Mouse (Mus musculus) cortical plate, adult 2 months (tissue): Measurements from ENCODE around the gene Kcnn1. TPM values are rescaled to one million over a fixed set of nuclear protein-coding genes. Genes with fewer than 3 reads are reported as not detected.

Experiments used
- H3K27ac ChIP-seq: fragments of 200-500 bp; 2 replicates; pipeline ENCODE4 v1.5.1; 2012; ENCODE audit warnings: low read length, control low read depth, inconsistent platforms; ENCODE audit not compliant: insufficient read depth
- H3K4me1 ChIP-seq: fragments of 200-500 bp; 2 replicates; pipeline ENCODE4 v1.6.1; 2011; ENCODE audit warnings: low read length; ENCODE audit not compliant: control insufficient read depth, insufficient read depth
- H3K4me3 ChIP-seq: fragments of 200-500 bp; 2 replicates; pipeline ENCODE4 v1.5.1; 2011; ENCODE audit warnings: mild to moderate bottlenecking, low read length, control low read depth; ENCODE audit not compliant: insufficient read depth
- CTCF ChIP-seq: fragments of 200-500 bp; IDR thresholded peaks from 2 replicates; pipeline ENCODE4 v1.5.1; 2011; ENCODE audit warnings: mild to moderate bottlenecking, control low read depth, low read length; ENCODE audit not compliant: insufficient read depth; ENCODE audit errors: extremely low read depth
- POLR2A ChIP-seq: fragments of 200-500 bp; IDR thresholded peaks from 2 replicates; pipeline ENCODE4 v1.6.1; 2011; ENCODE audit warnings: mild to moderate bottlenecking, low read length, control low read depth; ENCODE audit not compliant: insufficient read depth; ENCODE audit errors: extremely low read depth
- polyA plus RNA-seq: library from polyadenylated mRNA; depleted of rRNA; stranded (reverse); fragments of >200 nt; gene quantifications from 2 replicates; pipeline ENCODE4 v1.2.3, GENCODE M21; 2012; rRNA removed

Gene Kcnn1
- polyA plus RNA-seq: 30.2 and 36.0 TPM in 2 replicates

DNA sequence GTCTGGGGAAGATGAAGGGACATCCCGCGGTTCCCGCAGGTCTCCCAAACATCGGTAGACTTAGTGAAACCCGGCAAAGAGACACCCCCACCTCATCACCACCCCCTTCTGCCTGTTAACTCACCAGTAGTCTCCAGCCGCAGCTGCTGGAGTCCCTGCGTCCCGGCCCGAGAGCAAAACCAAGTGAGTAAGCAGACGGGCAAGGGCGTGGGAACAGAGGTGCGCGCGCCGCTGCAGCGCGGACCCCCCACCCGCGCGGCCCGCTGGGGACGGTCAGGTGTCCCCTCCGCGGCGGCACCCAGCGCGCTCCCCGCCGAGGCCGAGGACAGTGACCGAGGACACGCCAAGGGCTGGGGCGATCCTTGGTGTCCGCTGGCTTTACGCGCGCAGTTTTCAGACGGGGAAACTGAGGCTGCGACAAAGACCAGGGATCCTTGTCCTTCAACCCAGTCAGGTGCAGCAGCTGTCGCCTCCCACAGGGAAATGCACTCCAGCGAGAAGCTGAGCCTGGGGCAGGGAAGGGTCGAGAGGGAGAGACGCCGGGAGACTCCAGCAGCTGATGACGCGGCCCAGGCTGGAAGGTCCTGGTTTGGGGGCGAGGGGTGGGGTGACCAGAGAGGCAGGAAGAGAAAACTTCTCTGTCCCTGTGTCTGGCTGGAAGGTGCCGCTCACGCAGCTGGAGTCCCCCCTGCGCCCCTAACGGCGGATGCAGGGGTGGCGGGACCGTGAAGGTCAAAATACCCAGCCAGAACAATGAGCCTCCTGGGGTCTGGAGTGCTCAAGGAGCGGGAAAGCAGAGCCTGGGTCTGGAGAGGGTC lies at the start of gene Kcnn1:
Kcnn1 (minus strand) TSS at position 435 of the 818 bp plus-strand sequence.
- no peak within 1 kb of the TSS; the same call in 1 of the 2 replicates for H3K27ac ChIP-seq
- TF ChIP-seq POLR2A: no peak
- TF ChIP-seq CTCF: no peak
- H3K4me1 ChIP-seq: no peaks in the 10 kb centered on the region; the same call in 1 of the 2 replicates
- H3K4me3 ChIP-seq: peak within 1 kb of the TSS; percentile 31

DNA sequence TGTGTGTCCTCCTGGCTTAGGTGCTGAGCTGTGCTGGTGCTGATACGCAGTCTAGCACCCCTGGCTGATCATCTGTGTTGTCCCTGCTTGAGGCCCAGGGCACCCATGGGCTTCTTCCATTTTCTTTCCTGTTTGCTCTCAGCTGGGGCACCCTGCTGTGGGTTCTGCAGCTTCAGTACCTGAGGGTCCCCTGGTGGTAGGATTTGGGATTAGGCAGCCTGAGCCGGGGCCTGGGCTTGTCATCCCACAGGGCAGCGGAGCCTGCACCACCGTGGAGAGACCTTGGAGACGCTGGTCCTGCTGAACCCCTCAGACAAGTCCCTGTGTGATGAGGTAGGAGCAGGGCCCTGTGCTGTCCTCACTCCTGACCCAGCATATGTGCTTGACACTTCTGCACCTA lies 48.5 kb upstream of the Kcnn1 start:
- Histone ChIP-seq H3K27ac (no peak overlapping the region), H3K4me3 (no peak overlapping the region), H3K4me1 (peaks cover 3% of the 10 kb centered on the region; the same call in 1 of the 2 replicates)
- TF ChIP-seq CTCF (no peak), POLR2A (no peak)

- Histone ChIP-seq H3K4me3 (no peak overlapping the region), H3K4me1 (peaks cover 3% of the 10 kb centered on the region; the same call in 1 of the 2 replicates), H3K27ac (no peak overlapping the region)
- TF ChIP-seq POLR2A (no peak), CTCF (no peak)
Observed at GRCm38 (mm10) chr8:70907518-70907917, 44.5 kb upstream of the Kcnn1 start.

- Histone ChIP-seq H3K27ac (peak within 1 kb of the TSS; percentile 71), H3K4me1 (peaks cover 3% of the 10 kb centered on the region; the same call in 1 of the 2 replicates), H3K4me3 (peak within 1 kb of the TSS; percentile 65)
- TF ChIP-seq CTCF (no peak), POLR2A (peak; percentile 68; the same call in 1 of the 2 replicates)
Observed at GRCm38 (mm10) chr8:70905831-70906736, 43.0 kb upstream of the Kcnn1 start, which contains the start of gene Map1s. Map1s (plus strand) TSS chr8:70905932.

DNA sequence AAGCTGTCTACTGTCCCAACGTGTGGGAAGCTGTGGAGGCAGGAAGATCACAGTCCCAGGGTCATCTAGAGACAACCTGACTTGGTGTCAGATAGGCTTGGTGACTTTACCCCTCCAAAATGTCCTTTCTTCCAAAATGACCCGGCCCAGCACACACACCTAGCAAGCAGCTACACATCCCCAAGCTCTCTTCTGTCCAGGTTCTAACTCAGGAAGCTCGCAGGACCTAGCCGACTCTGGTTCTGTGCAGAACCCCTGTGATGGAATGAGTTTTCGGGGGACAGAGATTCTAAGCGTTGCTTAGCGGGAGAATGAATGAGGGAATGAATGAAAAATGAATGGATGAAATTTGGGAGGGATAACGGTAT lies 42.4 kb upstream of the Kcnn1 start:
- peak overlapping the region; percentile 65 for H3K4me3 ChIP-seq
- H3K27ac ChIP-seq: 0 out of 2 replicates have a peak overlapping the region, but pooled peaks have one; percentile 4
- TF ChIP-seq POLR2A (no peak), CTCF (no peak)
- H3K4me1 ChIP-seq: peaks cover 3% of the 10 kb centered on the region; the same call in 1 of the 2 replicates

- H3K4me1 ChIP-seq: peaks cover 3% of the 10 kb centered on the region; the same call in 1 of the 2 replicates
- TF ChIP-seq POLR2A (no peak), CTCF (no peak)
- no peak overlapping the region for H3K27ac ChIP-seq
- H3K4me3 ChIP-seq: no peak overlapping the region
Observed at GRCm38 (mm10) chr8:70904532-70904931, 41.5 kb upstream of the Kcnn1 start.

DNA sequence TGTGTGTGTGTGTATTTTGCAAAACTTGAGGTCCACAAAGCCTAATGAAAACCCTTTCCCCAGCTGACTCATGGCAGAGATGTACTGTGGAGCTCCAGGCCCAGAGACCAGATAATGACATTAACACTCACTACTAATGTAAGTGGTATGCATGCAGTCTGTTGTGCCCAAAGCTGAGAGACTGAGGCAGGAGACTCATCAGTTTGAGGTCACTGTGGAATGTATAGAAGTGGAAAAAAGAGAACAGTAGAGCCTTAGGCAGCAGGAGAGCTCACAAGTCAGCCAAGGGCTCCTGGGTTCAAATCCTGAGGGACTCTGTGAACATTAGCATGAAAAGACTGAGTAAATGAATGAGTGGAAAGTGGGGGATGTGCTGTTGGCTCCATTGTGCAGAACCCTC lies 40.5 kb upstream of the Kcnn1 start:
- no peak overlapping the region for H3K27ac ChIP-seq
- H3K4me1 ChIP-seq: peaks cover 3% of the 10 kb centered on the region; the same call in 1 of the 2 replicates
- TF ChIP-seq CTCF: no peak
- TF ChIP-seq POLR2A: no peak
- H3K4me3 ChIP-seq: no peak overlapping the region

GRCm38 (mm10) chr8:70903112-70903511 lies 40.1 kb upstream of the Kcnn1 start:
- Histone ChIP-seq H3K4me3 (no peak overlapping the region), H3K27ac (no peak overlapping the region), H3K4me1 (peaks cover 3% of the 10 kb centered on the region; the same call in 1 of the 2 replicates)
- TF ChIP-seq CTCF: no peak
- TF ChIP-seq POLR2A: no peak

GRCm38 (mm10) chr8:70902211-70902610 lies 39.2 kb upstream of the Kcnn1 start:
- Histone ChIP-seq H3K27ac (no peak overlapping the region), H3K4me3 (no peak overlapping the region), H3K4me1 (peaks cover 3% of the 10 kb centered on the region; the same call in 1 of the 2 replicates)
- TF ChIP-seq POLR2A (no peak), CTCF (no peak)
